Mouse (Mus musculus) adrenal gland, postnatal 36 days (tissue): Measurements from ENCODE around the gene Mapk8ip2. TPM values are rescaled to one million over a fixed set of nuclear protein-coding genes. Genes with fewer than 3 reads are reported as not detected.
A peak's percentile ranks its signal among the peaks of the same experiment; 100 is the strongest.
"Not testable (repeated sequence)": the region's sequence is repeated elsewhere in the genome, so short reads cannot be mapped to it uniquely, and the experiment has no call there.

Experiments
- DNase-seq, 2 experiments: peaks; one replicate each; pipeline ENCODE4 v3.0.0; 2021; ENCODE audit warnings: mixed read lengths in 1 of 2
- long read RNA-seq, 2 experiments: library from polyadenylated mRNA; stranded (forward); transcript quantifications; one replicate each; pipeline ENCODE4 v2.0.0; 2021; ENCODE audit warnings: borderline sequencing depth in 2 of 2
- total RNA-seq, 2 experiments: library from RNA; stranded (reverse); gene quantifications; 2 replicates each; pipeline ENCODE4 v1.2.3; 2021

Mapk8ip2 gene
- 1 to 10 TPM; 6.6 to 8.5 TPM for total RNA-seq
- long read RNA-seq, experiment 1, full-length matches to known transcripts, result 1 of 4 reads
- long read RNA-seq, experiment 1, partial matches to known transcripts, result 2 of 4 reads
- long read RNA-seq, experiment 1, other reads (novel, unspliced or antisense), result 1 of 4 reads
- long read RNA-seq, experiment 2, full-length matches to known transcripts, result 2 of 5 reads
- long read RNA-seq, experiment 2, partial matches to known transcripts, result 3 of 5 reads
- long read RNA-seq, experiment 2, other reads (novel, unspliced or antisense), result 0 of 5 reads

DNA sequence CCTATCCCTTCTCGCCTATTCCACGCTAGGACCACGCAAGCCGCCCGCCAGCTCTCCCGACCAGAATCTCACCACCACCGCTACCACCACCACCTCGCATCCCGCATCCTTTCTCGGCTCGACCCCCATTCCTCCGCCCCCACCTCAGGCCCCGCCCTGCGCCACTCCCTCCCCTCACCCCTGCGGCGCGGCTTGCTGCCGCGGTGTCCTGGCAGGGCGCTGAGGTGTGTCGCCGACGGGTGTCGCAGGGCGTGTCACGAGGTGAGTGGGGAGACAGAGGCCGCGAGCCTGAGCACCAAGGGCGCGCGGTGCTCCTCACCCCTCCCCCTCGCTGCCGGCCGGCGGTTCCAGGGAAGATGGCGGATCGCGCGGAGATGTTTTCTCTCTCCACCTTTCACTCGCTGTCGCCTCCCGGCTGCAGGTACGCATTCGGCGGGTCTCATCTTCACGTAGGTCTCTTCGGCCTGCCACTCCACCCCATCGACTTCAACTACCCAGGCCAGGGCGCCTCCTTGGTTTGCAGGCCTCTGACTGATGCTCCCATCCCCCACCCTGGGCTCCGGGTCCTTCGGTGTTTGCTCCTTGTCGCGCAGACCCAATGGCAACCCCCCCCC lies at the start of gene Mapk8ip2:
TSS of gene Mapk8ip2 (plus strand) at position 49 of the 614 bp plus-strand sequence.
- DNase-seq, result no peak

DNA sequence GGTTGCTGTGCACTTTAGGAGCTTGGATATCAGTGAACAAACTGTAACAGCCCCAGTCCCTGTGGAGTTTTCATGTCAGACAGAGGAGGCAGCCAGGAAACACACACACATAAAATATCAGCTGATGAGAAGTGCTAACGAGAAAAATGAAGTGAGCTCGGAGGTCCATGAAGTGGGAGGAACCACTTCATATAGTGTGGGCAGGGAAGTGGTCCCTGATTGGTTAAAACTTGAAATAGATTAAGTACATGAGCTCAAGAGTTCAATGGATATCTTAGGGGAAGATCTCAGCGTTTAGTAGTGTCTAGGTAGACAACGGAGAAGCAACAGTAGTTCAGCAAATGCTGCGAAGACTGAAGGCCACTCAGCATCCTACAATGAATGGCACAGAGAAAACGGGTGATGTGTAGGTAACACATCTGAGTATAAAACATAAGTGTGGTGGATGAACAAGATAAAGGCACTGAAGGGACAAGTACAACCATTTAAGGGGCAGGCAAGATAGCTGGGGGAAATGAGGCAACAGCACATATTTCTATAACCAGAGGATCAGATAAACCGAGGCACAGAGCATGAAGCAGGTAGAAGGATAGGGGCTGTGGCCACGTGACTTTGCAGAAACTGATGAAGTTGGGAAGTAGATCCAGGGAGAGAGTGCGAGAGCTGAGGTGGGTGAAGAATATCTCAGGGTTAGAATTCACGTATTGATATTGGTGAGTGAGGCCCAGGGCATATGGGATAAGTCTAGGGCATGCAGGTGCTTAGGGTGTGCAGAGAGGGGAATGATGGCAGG lies 48.7 kb upstream of the Mapk8ip2 start:
- DNase-seq, result no peak

DNA sequence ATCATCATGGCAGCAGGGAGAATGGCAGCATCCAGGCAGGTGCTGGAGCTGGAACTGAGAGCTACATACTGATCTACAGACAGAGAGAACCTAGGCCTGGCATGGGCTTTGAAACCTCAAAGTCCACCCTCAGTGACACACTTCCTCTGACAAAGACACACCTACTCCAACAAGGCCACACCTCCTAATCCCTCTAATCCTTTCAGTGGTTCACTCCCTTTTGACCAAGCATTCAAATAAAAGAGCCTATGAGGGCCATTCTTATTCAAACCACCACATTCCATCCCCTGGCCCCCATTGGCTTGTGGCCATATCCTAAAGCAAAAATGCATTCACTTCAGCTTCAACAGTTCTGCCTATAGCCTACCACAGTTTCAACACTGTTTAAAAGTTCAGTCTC lies 47.0 kb upstream of the Mapk8ip2 start:
- DNase-seq, result no peak

DNA sequence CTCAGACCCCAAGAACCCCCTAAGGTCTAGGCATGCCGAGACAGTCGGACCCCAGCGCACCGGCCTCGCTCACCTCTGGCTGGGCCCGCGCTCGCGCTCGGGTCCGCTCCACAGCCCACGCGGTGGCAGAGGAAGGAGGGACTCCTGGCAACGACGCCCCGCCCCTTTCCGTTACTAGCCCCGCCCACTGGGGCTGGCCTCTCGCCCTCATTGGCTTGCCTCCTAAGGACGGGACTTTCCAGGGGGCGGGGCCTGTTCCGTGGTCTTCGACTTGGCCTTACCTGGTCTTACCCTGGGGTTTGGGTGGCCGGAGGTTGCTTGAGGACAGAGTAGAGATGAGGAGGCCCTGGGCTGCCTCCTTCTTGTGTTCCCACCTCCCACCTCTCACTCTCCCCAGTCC lies 43.6 kb upstream of the Mapk8ip2 start, which contains the start of gene Syce3:
TSS of gene Syce3 (minus strand) at position 386 of the 400 bp plus-strand sequence.
- DNase-seq, result no peak

DNA sequence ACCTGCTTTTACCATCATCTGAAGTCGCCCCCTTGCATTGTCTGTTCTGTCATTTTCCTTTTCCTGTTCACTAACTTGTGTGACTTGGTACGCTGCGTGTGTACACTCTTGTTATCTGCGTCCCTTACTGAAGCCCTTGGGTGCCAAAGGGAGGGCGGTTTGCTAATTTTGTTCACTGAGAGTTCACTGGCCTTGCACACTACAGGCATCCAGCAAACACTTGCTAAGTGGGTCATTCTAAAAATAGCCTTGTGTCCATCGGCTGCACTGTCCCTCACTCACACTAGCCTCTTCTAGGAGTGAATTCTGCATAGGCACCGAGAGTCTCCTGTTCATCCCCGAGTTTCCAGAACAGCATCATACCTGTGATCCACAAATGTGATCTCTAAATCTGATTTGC lies 38.4 kb upstream of the Mapk8ip2 start:
- no peak for DNase-seq

DNA sequence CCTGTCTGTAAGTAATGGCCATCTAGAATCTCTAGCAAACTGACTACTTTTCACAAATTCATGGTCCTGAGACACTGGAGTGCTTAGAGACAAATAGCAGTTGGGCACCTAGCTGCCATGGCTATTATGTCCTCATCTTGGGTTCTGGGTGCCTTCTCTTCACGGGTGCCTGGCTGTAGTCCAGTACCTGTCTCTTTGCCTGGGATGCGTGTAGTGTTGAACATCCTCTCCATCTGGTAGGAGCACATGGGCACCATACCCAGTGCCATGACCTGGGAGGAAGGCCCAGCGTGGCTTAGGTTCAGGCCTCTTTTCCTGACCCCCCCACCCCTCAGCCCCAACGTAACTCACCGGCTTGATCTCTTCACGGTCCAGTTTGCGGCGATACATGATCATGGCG lies 31.8 kb upstream of the Mapk8ip2 start:
- DNase-seq, result no peak

DNA sequence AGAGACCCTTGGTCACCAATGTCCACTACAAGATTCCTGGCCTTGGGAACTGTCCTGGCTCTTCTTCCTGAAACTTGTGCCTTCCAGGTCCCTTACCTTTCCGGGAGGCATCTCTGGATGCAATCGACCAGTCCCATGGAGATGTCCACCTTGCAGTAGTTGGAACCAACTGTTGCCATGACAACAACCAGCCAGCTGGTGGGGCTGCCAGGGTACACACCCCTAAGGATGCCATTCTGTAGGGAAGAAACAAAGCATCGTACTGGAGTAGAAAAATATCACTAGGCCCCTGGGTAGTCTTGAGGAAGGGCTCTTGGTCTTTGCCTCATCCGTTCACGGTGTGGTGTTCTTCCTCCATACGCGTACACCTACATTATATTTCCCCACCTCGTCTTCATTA lies 29.1 kb upstream of the Mapk8ip2 start:
- DNase-seq, result no peak

DNA sequence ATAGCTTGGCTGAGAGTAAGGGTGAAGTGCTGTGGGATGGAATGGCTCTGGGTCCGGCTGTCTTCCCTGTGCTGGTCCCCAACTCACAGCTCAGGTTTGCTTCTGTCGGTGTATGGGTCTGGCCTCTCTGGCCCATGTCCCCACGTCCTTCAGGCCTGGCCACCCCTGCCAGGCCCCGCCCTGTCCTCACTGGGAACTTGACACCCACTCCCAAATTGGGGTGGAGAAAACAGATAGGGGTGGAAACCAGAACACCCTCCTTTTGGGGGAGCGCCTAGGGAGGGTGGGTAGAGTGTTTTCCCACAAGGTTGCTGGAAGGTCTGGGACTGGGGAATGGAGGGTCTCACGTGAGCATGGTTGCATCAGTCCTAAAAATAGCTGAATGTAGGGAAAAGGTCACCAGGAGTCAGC lies 28.0 kb upstream of the Mapk8ip2 start, which contains the start of gene Cpt1b:
TSS of gene Cpt1b (minus strand) at position 153 of the 411 bp plus-strand sequence.
- DNase-seq, result peak in 1 of 2 experiments; percentile 48

DNA sequence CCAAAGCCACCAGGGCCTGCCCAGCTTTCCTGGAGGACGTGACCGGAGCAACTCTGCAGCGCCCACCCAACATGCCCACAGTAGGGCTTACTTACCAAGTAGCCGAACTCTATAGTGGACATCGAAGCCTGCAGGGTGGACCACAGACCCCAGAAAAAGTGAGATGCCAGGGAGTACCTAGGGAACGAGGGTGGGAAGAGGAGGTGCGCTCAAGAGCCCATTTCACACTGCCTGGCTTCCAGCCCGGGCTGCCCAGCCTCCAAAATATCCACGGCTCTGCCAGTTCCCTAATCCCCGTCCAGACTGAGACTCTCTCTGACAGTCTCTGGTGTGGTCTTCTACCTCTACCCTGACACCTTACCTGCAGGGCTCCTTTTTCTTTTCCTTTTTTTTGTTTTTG lies 27.0 kb upstream of the Mapk8ip2 start:
- no peak for DNase-seq

DNA sequence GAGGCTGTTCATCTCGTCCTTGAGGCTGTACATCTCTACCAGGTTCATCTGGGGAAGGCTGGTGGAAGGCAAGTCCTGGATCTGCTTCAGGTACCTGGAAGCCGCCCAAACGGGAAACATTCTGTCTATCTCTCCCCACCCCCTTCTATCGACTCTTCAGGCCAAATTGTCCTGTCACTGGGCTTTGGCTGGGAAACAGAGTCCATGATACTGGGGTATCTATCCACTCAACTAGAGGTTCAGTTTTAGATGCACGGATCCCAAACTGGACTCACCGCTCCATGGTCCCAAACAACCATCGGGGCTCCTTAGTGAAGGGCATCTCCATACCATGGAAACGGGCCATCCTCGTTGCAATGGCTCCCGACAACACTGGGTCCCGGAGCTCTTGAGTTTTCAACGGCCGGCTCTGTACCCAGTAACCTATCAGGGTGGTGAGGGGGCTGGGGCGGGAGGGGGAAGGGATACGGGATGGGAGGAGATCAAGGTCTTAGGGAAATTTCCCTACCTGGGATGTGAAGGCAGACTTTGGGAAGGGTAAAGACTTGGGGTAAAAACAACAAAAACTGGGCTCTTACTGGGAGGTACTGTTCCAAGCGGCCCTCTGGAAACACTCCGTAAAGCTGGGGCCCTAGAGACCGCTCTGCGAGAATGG lies 25.4 kb upstream of the Mapk8ip2 start:
- no peak for DNase-seq

DNA sequence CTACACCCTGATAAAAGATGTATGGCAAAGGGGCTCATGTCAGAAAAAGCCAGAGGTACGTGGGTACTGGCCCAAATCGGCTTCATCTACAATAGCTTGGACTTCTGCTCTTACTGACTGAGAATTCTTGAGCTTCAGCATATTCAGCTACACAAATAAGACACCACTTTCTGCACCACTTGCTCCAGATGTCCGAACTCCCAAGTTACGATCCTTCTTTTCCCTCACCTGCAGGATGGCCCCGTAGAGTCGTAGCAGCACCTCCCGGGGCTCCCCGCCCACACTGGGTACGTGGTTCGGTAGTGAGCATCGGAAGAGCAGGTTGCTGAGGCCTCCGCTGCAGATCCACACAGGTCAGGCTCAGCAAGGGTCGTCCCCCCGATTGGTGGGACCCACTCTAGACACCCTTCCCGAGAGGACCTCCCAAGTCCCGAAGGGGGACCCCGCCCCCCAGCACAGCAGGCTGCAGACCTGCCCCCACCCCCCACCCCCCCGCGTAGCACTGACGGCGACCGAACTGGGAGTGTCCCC lies 24.8 kb upstream of the Mapk8ip2 start:
- DNase-seq, result no peak

DNA sequence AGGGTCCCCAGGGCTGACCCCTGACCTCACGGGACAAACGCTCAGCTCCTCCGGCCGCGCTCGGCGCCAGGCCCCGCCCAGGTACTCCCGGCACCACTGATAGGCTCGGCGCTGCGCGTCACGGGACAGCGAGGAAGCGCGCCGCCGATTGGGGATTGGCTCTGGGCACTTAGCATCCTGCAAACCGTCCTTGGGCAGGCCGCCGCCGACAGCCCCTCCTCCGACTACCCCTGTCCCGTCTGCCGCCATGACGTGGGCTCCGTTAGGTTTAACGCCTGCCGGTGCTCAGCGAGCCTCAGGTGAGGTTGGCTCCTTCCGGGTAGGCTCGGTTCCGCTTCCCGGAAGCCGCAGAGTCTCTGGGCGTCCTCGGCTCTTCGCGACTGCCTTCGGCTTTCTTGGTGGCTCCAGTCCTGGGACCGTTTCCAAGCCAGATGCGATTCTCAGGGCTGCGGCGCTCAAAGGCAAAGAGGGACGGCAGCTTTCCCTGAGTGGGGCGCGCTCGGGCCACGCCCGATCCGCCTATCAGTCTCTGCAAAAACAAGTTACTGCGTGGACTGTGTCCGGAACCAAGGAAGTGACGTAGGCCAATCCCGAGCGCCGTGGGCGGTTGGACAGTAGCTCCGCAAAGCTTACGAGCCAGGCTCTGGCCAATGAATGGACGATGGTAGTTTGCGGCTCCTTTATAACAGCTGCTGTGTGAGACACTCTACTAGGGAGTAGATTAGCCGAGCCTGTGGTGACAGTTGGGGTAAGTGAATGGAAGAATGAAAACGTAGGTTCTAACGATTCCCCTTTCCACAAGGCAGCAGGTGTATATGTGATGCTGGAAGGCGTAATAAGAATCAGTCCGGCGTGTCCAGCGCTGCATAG lies 24.1 kb upstream of the Mapk8ip2 start, which contains the start of the genes C730034F03Rik, Gm44502 and Chkb:
TSS of gene C730034F03Rik (plus strand) at position 238 of the 870 bp plus-strand sequence.
TSS of gene Gm44502 (minus strand) at position 345 of the 870 bp plus-strand sequence.
TSS of gene Chkb (minus strand) at position 557 of the 870 bp plus-strand sequence.
- DNase-seq, result peak; percentile 94 to 97

DNA sequence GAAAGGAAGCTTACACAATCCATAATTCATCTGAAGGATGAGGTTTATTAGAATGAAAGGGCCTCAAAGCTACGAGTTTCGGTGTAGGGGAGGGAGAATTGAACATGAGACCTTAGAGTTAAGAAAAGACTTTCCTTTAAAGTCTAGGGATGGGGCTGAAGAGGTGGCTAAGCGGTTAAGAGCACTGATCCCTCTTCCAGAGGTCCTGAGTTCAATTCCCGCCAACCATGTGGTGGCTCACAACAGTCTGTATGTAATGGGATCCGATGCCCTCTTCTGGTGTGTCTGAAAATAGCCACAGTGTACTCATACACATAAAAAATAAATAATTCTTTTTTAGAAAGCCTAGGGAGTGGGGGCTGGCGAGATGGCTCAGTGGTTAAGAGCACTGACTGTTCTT lies 23.4 kb upstream of the Mapk8ip2 start:
- no peak for DNase-seq

DNA sequence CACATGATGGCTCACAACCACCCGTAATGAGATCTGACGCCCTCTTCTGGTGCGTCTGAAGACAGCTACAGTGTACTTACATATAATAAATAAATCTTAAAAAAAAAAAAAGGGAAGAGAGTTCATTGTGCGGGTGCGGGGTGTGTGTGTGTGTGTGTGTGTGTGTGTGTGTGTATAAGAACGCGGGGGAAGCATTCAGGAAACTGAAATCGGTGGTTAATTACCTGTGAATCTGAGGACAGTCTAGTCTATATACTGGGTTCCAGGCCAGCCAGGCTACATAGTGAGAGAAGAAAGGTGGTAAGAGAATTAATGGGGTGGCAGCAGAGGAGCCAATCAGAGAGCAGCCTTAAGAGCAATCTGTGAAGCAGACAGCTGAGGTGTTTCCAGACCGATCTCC lies 22.9 kb upstream of the Mapk8ip2 start:
- not testable (repeated sequence) for DNase-seq

DNA sequence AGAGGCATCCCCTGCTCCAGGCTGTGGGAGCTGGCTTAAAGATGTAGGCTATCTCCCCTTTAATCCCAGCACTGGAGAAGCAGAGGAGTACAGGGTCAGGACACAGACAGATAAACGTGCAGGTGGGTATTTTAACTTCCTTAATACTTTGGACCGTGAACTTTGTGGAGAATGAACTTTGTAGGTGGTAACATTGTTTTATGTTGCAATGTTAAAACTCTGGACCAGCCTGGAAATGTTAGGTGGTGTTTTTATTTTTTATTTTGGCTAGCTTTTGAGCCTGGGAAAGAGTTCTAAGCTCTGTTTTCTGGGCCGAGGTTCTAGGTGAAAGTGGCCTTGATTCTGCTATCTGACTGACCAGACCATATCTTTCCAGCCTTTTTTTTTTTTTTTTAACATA lies 22.4 kb upstream of the Mapk8ip2 start:
- DNase-seq, result no peak

DNA sequence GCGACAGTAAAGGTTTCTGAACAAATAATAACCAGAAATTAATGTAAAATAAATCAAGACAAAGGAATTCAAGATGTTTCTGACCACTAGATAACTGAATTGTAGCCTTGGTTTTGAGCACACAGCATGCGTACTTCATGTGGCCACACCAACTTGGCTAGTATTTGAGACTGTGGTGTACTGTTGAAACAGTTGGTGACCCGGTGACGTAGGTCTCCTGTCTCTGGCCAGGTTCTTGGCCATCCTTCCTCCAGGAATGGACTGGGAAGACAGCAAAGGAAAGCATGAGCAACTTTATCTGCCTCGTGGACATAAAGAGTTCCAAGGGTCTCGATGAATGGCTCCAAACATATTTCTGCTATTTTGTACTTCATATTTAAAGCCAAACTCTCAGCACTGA lies 21.9 kb upstream of the Mapk8ip2 start:
- DNase-seq, result no peak

DNA sequence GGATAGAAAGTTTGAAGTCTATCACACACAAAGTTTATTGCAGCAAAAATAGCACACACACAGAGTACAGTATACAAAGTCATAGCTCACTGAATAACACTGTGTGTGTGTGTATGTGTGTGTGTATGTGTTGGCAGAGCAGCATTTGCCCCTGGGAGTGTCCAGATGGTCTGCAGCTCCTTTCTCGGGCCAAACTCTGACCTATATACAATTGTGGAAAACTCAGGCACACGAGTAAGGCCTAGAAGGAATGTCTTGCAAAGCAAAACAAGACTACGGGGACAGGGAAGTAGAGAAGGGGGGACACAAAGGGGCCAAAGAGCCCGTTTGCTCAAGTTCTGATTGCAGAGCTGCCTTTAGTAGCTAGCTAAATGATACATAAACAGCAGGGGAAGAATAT lies 20.8 kb upstream of the Mapk8ip2 start:
- no peak for DNase-seq

DNA sequence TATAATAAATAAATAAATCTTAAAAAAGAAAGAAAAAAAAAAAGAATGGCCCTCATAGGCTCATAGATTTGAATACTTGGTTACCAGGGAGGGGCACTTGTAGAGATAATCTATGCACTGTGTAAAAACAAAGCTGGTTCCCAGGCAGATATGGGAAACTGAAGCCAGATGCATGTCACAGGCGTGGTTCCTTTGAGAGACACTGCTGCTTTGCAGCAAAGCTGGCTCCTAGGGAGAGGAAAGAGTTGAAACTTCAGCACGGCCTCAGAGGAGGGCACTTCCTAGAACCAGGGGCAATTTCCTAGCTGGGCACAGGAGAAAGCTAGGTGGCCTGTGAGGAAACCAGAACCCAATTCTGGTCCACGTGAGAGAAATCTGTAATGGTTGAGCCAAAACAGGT lies 19.6 kb upstream of the Mapk8ip2 start:
- DNase-seq, result no peak

DNA sequence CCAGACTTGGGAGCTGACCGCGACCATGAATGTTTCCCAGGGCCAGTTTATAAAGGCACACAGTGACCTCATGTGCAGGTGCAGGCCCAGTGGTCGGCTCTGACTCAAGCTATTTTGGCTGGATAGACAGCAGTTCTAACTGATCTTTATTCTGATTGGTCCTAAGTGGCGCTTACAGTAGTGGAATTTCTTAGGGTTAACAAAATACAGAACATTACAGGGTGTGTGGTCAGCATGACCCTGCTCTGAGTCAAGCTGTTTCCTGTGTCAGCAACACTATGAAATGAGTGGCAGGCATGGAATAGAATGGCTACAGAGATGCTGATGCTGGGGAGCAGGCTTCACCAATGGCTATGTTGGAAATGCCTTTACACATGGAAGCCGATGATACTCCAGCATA lies 17.8 kb upstream of the Mapk8ip2 start:
- DNase-seq, result no peak

DNA sequence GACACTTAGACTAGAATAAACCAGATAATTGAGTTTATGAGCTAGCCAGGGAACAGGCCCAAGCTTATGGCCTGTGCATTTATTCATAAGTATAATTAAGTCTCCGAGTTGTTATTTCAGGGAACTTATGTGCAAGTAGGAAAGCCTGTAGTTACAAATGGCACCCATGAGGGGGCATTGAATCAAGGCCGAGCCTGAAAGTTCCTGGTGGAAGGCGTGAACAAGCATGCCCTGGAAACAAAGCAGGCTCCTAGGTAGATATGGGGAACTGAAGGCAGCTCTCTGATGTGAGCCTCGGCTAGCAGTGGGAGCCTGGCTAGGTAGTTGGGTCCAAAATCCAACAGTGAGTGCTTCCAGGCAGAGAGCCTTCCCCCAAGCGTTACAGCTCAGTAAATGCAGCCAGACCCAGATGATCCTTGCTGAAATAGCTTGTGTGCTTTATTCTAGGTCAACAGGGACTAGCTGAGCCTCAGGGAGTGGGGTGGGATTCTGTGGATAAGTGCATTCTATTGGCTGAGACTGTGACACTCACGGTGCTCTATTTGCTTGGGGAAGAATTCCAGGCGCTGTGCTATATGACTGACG lies 11.1 kb upstream of the Mapk8ip2 start:
- no peak for DNase-seq
